Mouse (Mus musculus) lung, adult 18-20 months (tissue): Measurements from ENCODE around the gene Etfa.

ENCODE experiments used
- DNase-seq, 2 experiments: peaks; one replicate each; pipeline ENCODE4 v3.0.0; 2022; ENCODE audit warnings: mixed read lengths in 2 of 2

Gene Etfa

GRCm38 (mm10) chr9:55510651-55511235 is 1.3 kb downstream of the Etfa start:
- no peak for DNase-seq

- no peak for DNase-seq
Observed at GRCm38 (mm10) chr9:55509731-55510130, 2.3 kb downstream of the Etfa start.

GRCm38 (mm10) chr9:55508701-55509100 is 3.3 kb downstream of the Etfa start:
- no peak for DNase-seq

GRCm38 (mm10) chr9:55507922-55508321 is 4.1 kb downstream of the Etfa start:
- DNase-seq: peak; percentile 18 to 51

GRCm38 (mm10) chr9:55482116-55482515 is 29.9 kb downstream of the Etfa start:
- no peak for DNase-seq

- DNase-seq: no peak
Observed at GRCm38 (mm10) chr9:55478699-55479098, 33.3 kb downstream of the Etfa start.

GRCm38 (mm10) chr9:55476084-55476483 is 36.0 kb downstream of the Etfa start:
- DNase-seq: no peak

- no peak for DNase-seq
Observed at GRCm38 (mm10) chr9:55468397-55468796, 43.6 kb downstream of the Etfa start.

- no peak for DNase-seq
Observed at GRCm38 (mm10) chr9:55453366-55453765, 58.7 kb downstream of the Etfa start.

- no peak for DNase-seq
Observed at GRCm38 (mm10) chr9:55452906-55453305, 59.1 kb downstream of the Etfa start.

GRCm38 (mm10) chr9:55451426-55451825 is 60.6 kb downstream of the Etfa start:
- DNase-seq: no peak

- DNase-seq: no peak
Observed at GRCm38 (mm10) chr9:55450035-55450434, 62.0 kb downstream of the Etfa start.

GRCm38 (mm10) chr9:55449108-55449507 is 62.9 kb downstream of the Etfa start:
- DNase-seq: no peak

GRCm38 (mm10) chr9:55447509-55447908 is 64.5 kb downstream of the Etfa start:
- no peak for DNase-seq

GRCm38 (mm10) chr9:55439206-55439780 is 72.8 kb downstream of the Etfa start:
- no peak for DNase-seq

- no peak for DNase-seq
Observed at GRCm38 (mm10) chr9:55438433-55438832, 73.6 kb downstream of the Etfa start.

GRCm38 (mm10) chr9:55433875-55434274 is 78.2 kb downstream of the Etfa start:
- no peak for DNase-seq

- no peak for DNase-seq
Observed at GRCm38 (mm10) chr9:55432306-55433289, 79.4 kb downstream of the Etfa start.

GRCm38 (mm10) chr9:55430133-55430532 is 81.9 kb downstream of the Etfa start:
- DNase-seq: peak; percentile 47 to 66

GRCm38 (mm10) chr9:55429242-55429975 is 82.6 kb downstream of the Etfa start:
- DNase-seq: peak; percentile 68 to 79

GRCm38 (mm10) chr9:55425271-55425810 is 86.7 kb downstream of the Etfa start:
- no peak for DNase-seq
